Mouse (Mus musculus) thymus, postnatal 0 days (tissue): ENCODE measurements around the gene Mepce. TPM values are rescaled to one million over a fixed set of nuclear protein-coding genes. Genes with fewer than 3 reads are reported as not detected.
"Not testable (repeated sequence)": the region's sequence is repeated elsewhere in the genome, so short reads cannot be mapped to it uniquely, and the experiment has no call there.

Experiments
- DNase-seq: peaks from one replicate; pipeline ENCODE4 v3.0.0-alpha.2; 2015; ENCODE audit warnings: low spot score
- polyA plus RNA-seq: library from polyadenylated mRNA; unstranded; fragments of >200 nt; fragmentation: Nextera tagmentation; extraction: Ambion mirVana; gene quantifications from 2 replicates; pipeline ENCODE4 v1.2.1, GENCODE M21; 2015

Mepce gene
- polyA plus RNA-seq, 1 experiment from 2014 or later = 17.2 TPM

DNA sequence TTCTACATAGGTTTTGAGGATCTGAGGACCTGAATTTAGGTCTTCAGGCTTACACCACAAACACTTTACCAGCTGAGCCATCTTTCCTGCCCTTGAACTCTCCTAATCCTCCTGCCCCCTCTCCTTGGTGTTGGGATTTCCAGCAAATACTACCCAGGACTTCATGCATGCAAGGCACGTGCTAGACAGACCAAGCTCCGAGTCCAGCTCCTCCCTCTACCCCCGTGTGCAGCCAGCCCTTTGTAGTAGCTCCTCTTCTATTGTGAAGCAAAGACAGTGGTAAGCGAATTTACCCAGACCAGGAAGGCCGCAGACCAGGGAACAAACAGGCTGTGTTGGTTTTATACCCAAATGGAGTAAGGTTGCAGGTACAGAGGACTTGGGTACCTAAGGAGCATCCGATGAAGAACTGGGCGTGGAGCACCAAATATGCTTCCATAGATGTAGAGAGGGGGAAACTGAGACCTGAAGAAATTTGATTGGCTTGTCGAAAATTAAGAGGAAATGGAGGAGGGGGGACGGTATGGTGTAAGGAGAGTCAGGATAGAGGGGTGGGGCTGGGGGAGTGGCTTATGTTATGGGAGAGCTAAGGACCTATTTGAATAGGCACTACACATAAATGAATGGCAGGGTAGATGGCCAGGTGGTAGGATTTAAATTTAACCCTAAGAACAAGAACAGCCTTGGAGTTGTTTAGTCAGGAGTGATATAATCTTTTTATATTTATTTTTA is 22.7 kb downstream of the Mepce start:
- no peak for DNase-seq

DNA sequence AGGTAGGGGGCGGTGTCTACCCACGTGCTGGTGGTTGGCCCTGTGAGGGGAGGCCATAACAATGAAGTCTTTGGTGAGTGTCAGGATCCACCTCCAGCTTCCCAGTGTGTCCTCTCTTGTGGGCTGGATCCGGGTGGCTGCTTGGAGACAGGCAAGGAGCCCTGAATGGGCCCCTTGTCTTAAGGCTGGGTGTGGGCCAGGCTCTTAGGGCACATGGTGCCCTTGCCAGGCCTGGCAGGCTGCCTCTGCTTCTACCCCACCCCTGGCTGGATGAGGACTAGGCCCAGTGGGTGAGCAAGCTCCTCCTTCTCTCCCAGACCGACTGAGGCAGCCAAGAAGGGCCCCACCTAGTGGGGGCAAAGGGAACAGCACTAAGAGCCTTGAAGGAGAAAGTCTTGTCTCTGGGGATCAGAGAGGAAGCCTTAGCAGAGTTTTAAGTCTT is 27.5 kb downstream of the Mepce start:
- DNase-seq = peak; percentile 90

DNA sequence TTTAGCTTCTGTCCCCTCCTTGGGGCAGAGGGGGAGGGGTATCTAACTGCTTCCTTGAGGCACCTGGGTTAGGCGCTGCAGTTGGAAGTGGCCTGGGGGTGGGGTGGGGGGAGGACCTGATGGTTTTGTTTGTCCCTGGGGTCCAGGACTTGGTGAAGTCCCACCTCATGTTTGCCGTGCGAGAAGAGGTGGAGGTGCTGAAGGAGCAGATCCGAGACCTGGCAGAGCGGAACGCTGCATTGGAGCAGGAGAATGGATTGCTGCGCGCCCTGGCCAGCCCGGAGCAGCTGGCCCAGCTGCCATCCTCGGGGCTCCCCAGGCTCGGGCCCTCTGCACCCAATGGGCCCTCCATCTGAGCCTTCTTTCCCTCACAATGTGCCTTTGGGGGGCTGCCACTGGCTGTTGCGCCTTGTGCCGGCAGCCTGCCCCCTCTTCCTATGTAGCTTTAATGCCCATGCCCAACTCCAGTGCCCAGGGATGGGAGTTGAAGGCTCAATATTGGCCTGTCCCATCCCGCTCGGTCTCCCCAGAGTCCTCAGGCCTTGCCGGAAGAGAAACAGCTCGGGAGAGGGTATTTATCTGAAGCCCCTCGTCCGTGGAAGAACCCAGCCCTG is 28.4 kb downstream of the Mepce start:
- no peak for DNase-seq

DNA sequence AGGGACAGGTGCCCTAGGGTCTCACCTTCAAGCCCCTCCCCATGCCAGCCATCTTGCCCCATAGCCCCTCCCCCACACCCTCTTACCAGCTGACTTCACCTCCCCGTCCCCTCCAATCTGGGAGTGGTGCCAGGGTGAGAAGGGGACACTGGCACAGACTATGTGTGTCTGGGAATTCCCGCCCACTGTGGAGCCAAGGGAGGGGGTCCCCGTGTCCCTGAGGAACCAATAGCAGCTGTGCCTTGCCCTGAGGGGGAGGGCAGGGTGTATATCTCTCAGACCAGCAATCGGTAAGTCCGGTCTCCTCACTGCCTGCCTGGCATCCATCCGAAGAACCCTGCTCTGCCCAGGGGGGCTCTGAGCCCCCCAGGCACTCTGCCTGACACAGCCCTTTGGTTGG is 29.6 kb downstream of the Mepce start:
- DNase-seq = no peak

DNA sequence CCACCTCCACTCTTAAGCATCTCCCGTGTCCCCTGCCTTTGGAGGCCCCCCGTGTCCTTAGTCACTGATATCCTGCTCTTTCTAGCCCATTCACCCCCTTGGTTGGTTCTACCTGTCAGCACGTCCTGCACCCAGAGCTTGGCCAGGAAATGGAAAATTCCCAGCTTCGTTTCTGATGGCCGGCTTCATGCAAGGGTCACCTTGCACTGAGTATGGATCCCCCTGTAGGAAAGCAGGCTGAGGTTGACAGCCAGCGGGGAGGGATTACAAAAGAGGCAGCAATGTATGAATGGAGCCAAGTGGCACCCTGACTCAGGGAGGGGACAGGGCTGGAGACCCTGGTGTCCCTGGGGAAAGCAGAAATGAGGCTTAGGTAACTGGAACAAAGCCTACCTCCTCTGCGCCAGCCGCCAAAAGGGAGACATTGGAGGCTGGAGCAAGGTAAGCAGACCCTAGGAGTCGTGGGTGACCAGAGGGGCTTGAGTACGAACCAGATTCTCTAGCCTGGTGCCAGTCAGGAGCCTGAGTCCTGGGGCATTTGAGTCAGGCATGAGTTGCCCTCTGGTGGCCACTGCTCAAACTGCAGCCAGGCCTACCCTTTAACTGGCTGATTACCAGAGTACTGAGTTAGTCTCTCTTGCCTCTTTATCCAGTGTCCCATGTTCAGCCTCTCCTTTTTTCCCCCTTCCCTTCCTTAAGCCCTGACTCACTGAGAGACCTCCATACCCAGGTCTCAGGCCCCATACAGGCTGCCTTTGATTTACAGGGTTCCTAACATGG is 30.4 kb downstream of the Mepce start:
- peak; percentile 85 for DNase-seq

DNA sequence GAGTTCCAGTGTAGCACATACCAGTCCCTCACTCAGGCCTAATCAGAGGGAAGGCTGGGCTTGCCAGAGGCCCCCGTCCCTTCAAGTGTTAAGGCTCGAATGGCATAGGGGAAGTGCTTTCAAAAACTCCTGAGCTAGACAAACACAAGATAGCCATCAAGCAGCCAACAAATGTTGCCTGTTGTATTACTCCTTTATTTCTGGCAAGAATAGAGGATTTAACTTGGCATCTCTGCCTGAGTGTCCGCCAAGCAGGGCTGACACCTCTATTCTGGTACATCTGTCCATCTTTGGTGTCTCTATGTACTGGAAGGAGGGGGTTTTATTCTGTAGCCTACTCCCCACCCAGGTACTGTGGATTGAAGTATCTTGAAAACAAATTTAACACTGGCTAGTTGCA is 31.3 kb downstream of the Mepce start:
- no peak for DNase-seq

DNA sequence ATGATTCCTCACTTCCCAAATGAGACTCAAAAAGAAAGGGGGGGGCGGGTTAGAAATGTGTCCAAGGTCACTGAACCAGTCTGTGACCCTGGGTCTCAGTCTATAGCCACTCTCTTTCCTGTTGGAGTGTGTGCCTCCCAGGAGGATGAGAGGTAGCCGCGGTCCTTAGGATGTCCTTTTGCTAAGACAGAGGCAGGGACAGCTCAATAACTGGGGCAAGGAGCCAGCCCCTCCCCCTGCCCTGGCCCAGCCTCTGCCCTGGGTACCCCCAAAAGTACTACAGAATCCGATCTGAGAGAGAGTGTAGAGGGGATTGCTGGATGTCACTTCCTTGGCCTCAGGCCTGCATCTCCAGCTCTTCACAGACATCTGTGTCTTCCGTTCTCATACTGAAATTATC is 32.0 kb downstream of the Mepce start:
- no peak for DNase-seq

DNA sequence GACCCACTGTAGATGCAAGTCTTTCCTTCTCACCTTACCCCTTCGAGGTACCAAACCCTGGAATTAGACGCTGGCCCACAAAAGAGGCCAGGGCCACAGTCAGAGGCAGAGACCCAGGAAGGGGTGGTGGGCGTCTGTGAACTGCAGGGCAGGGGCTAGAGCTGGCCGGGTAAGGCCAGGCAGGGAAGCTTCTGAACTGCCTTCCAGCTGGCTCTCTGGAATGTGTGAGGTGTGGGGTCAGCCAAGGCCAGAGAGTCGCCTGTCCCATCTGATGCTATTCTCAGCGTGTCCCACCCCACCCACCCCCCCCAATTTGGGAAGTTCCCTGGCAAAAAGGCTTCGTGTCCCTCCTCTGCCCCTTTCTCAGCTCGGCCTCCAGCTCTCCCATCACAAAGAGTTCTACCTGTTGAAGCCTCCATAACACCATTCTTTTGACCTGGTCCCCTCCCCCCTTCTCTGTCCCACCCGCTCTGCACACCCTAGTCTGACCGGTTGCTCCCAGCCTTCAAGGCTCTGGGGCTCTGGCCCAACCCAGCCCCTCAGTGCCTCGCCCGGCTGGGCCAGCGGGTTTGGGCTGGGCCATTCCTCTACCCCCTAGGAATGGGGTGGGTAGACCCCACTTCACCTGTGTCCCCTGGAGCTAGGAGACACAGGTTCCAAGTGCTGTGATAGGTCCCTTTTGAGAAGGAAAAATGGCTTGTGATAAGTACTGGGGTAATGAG is 34.2 kb downstream of the Mepce start:
- no peak for DNase-seq

DNA sequence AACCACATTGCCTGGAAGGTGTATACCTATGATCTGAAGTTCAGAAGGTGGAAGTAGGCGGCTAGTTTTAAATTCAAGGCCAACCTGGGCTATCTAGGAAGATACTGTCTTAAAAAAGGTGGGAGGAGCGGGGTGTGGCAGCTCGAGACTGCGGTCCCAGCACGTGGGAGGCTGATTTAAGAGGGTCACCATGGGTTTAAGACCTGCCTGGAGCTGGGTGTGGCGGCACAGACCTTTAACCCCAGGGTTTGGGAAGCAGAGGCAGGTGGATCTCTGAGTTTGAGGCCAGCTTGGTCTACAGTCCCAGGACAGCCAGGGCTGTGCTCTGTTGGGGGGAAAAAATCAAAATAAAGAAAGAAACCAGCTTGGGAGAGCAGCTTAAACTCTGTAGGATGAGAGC is 35.5 kb downstream of the Mepce start:
- DNase-seq = no peak

DNA sequence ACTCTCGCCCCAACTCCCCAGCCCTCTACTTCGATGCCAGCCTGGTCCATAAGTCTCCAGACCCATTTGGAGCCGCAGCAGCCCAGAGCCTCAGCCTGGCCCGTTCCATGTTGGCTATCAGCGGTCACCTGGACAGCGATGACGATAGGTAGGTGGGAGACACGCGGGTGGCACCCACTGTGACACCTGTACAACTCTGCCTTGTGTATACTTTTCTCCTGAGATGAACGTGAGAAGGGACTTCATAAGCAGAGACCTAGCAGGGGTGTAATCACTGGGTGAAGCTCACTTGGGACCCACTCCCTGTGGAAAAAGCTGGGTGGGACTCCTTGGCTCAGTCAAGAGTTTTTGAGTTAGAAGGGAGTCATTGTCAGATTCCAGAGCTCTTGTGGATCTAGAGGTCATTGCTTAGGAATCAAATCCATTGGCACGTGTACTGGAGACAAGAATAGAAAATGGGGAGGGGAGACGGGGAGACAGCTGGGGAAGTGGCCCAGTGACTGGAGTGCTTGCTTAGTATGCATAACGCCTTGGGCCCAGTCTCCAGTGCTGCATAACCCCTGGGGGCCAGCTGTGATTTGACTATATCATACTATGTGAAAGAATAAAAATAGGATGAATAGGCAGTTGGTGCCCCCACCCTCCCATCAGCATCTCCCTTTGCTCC is 36.1 kb downstream of the Mepce start:
- no peak for DNase-seq

DNA sequence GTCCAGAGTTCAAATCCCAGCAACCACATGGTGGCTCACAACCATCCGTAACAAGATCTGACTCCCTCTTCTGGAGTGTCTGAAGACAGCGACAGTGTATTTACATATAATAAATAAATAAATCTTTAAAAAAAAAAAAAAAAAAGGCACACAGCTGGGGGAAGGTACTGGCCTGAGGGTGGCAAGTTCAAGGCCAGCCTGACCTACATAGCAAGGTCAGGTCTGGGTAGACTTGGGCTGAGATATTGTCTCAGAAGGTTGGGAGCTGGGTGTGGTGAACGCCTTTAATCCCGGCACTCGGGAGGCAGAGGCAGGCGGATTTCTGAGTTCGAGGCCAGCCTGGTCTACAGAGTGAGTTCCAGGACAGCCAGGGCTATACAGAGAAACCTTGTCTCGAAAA is 37.2 kb downstream of the Mepce start:
- not testable (repeated sequence) for DNase-seq

DNA sequence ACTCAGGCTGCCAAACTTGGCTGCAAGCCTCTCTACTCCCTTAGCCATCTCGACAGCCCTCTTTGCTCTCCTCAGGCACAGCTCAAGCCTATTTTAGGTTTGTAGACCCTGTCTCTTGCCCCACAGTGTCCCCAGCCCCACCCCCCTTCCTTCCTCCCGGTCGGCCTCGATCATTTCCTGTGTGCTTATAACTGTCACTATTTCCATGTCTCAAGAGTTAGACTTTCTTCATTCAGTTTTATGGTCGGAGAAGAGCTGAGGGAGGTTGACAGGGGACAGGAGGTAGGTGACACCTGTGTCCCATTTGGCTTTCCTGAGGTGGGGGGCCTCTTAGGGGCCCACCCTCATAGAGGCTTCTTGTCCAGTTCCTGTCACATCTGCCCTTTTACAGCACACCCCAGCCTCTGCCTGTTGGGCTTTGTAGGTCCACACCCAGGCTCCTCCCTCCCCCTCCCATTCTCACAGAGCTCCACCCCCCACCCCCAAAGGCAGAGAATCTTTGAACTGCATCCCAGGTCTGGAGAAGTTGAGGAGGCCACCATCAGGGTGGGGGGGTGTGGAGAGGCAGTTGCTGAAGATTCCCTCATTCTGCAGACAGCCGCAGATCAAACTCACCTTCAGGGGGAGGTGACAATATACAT is 38.1 kb downstream of the Mepce start:
- DNase-seq = peak; percentile 67

DNA sequence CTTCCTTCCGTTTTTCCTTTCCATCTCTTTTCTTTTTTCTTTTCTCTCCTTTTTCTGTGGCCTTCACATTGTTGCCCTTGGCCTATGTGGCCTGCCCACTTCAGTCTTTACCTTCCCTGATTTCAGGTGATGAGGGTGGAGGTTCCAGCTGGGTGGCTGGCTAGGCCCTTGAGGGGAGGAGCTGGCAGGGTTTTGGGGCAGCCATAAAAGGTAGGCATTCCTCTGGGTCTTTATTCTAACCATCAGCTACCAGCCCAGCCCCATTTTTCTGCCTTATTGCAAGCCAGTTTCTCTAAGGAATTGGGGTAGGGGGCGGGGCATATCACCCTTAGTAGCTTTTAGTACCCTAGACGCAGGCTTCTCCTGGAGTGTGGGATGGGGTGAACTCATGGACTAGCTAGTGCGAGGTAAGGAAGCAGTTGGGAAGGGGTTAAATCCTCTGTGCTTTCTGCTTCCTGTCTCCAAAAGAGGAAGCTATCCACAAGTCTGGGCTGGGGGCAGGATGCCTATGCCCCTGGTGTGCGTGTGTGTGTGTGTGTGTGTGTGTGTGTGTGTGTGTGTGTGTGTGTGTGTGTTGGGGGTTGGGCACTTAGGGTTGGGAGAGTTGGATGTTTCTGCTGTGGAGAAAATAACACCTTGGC is 39.2 kb downstream of the Mepce start:
- DNase-seq = peak; percentile 62

DNA sequence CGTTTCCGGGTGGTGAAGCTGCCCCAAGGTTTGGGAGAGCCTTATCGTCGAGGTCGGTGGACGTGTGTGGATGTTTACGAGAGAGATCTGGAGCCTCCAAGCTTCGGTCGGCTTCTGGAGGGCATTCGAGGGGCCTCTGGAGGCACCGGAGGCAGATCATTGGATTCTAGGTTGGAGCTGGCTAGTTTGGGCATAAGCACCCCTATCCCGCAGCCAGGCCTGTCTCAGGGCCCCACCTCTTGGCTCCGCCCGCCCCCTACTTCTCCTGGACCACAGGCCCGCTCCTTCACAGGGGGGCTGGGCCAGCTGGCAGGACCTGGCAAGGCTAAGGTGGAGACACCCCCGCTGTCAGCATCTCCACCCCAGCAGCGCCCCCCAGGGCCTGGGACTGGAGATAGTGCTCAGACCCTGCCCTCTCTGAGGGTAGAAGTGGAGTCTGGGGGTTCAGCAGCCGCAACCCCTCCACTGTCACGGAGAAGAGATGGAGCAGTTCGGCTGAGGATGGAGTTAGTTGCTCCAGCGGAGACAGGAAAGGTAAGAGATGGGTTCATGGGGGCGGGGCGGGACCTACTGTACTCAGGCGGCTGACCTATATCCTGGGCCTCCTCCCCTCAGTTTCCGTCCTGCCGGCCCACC is 40.0 kb downstream of the Mepce start:
- DNase-seq = peak; percentile 79

DNA sequence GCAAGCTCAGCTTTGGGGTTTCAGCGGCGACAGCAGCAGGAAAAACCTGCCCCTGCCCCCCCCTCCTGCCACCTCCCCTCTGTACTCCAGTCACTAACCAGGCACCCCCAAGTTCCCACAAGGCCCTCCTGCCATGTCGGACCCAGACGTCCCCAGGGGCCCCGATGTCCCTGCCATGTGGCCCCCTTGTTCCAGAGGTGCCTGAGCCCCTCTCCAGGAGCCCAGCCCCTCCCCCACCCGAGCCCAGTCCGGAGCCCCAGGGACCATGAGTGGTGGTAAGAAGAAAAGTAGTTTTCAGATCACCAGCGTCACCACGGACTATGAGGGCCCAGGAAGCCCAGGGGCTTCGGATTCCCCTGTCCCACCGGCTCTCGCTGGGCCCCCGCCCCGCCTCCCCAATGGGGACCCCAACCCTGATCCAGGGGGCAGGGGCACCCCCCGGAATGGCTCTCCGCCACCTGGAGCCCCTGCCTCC is 40.6 kb downstream of the Mepce start:
- no peak for DNase-seq

DNA sequence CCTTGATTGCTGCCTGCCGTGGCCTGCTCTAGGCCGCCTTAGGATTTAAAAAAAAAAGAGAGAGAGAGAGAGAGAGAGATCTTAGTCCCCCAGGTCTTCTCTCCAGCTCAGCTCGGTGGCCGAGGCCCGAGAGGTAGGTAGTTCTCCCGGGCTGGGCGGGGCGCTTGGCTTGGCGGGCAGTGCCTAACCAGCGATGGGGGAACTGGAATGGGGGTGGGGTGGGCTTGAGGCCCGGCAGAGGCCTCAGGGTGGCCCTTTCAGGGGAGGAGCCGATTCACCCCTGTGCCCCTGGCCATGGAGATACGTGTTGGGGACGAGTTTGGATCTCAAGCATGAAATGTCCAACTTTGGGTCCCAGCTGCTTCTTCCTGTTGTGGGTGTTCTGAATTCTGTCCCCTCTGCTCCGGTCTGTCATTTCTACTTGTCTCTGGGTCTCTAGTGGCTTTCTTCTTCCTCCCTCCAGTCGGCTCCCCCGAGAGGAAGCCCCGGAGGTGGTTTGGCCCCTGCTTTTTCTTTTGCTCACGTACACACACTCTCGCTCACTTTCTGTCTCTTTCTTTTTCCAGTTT is 41.1 kb downstream of the Mepce start:
- peak; percentile 69 for DNase-seq

DNA sequence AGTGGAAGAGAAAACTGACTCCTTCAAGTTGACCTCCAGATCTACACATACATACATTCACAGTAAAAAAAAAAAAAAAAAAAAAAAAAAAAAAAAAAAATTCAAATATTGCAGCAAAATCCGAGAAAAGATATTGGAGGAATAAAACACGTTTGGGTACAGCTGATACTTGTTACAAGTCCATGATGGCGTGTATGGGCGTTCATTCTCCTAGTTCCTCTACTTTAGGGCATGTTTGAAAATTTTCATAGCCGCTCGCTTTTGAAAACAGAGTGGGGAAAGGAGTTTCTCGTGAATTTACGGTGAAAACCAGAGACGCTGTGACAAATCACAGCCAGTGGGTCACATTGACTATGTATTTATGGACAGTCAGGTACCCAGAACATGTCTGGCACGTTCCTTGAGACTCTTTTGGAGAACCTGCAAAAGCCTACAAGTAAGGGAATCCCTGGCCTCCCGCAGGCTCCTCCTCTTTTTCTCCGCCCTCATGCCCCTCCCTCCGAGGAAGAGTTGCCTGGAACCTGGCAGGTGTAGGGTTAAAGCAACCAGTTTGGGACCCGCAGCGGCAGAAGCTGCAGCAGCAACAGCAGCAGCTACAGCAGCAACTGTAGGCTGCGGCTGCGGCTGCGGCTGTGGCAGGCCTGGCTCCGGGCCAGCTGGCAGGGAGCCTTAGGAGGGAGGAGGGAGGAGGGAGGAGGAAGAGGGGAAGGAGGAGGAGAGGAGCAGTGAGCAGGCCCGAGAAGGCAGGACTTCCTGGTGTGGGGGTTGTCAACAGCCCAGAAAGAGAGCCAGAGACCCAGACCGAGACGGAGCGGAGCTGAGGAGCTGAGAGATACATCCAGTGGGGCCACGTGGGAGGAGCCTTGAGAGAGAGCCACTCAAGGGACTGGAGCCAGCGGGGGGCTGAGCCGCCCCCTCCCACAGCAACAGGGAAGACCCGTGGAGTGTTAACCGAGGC is 42.0 kb downstream of the Mepce start, which contains the start of gene Tsc22d4:
Gene Tsc22d4 (plus strand): TSS at position 517 of the 958 bp plus-strand sequence.
- peak; percentile 94 for DNase-seq

DNA sequence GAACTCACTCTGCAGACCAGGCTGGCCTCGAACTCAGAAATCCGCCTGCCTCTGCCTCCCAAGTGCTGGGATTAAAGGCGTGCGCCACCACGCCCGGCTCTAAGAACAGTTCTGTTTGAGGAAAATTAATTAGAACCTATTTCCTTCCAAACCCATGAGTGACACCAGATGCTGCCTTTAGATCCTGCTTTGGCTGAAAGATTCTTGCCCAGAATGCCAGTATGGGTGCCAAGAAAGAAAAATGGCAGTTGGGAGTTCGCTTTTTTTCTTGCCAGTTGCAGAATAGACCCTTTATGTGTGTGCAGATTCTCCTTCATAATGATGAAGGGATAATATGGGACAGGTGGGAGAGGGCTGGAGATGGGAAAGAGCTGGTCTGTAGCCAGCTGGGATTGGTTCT is 43.3 kb downstream of the Mepce start:
- DNase-seq = no peak
